In genomic region chr12:71047473-71048078, GRCm38 (mm10) we compare ENCODE assay signal across 8 mouse cellular contexts. TPM values are rescaled to one million over a fixed set of nuclear protein-coding genes. Genes with fewer than 3 reads are reported as not detected.
DNase-seq lines count a peak whose midpoint lies in the region; ATAC-seq and TF ChIP-seq lines count a peak whose summit lies in the region.

No protein-coding gene starts in this region.

- TF ChIP-seq EP300 in MEL (IDR thresholded peaks at IDR 0.05; ENCODE audit: low read depth in 1 of 2, low read length in 2 of 2) = no peak
- TF ChIP-seq EP300 in liver, postnatal 0 days (IDR thresholded peaks at IDR 0.05; ENCODE audit: low read depth) = no peak

- H3K79me2 ChIP-seq in MEL (ENCODE audit: control insufficient read depth, insufficient read depth, low read length, poor library complexity) = no peaks in the 10 kb centered on the region

- TF ChIP-seq POLR2A in kidney, adult 2 months (IDR thresholded peaks at IDR 0.05; ENCODE audit: low read depth, low read length) = no peak
- no peak for TF ChIP-seq POLR2A in MEL (IDR thresholded peaks at IDR 0.05; ENCODE audit: control insufficient read depth in 1 of 2, insufficient read depth in 1 of 2, low read depth in 1 of 2, low read length in 2 of 2, poor library complexity in 1 of 2)

- H3K27ac ChIP-seq in kidney, adult 2 months (ENCODE audit: insufficient read depth, low read depth, low read length) = 0 out of 2 replicates have a peak overlapping the region, but pooled peaks have one; percentile 29
- H3K27ac ChIP-seq in MEL (ENCODE audit: control insufficient read depth, low read depth, low read length) = peak overlapping the region; percentile 42
- H3K27ac ChIP-seq in forebrain, embryonic 13.5 days = peak overlapping the region; percentile 97
- peak overlapping the region; percentile 48; the same call in 1 of the 2 replicates for H3K27ac ChIP-seq in liver, postnatal 0 days (ENCODE audit: low read depth)

- TF ChIP-seq RAD21 in MEL (IDR thresholded peaks at IDR 0.05; ENCODE audit: low read depth, low read length) = no peak

- peak; percentile 66 for ATAC-seq in forebrain, embryonic 13.5 days
- no peak for ATAC-seq in liver, postnatal 0 days

- peak overlapping the region; percentile 35; the same call in 1 of the 2 replicates for H3K4me3 ChIP-seq in kidney, adult 2 months (ENCODE audit: insufficient read depth, low read depth, low read length)
- H3K4me3 ChIP-seq in MEL (ENCODE audit: control insufficient read depth in 1 of 2, insufficient read depth in 1 of 2, low read depth in 2 of 2, low read length in 2 of 2) = peak overlapping the region; percentile 28 to 50
- peak overlapping the region; percentile 38 for H3K4me3 ChIP-seq in forebrain, embryonic 13.5 days
- no peak overlapping the region for H3K4me3 ChIP-seq in liver, postnatal 0 days (ENCODE audit: low read depth, low read length)

- peaks cover 14% of the 10 kb centered on the region; the same call in 1 of the 2 replicates for H3K4me1 ChIP-seq in kidney, adult 2 months (ENCODE audit: control insufficient read depth, insufficient read depth, low read length)
- H3K4me1 ChIP-seq in MEL (ENCODE audit: control insufficient read depth in 1 of 2, insufficient read depth in 2 of 2, low read length in 2 of 2) = peaks cover 5 to 8% of the 10 kb centered on the region in 2 experiments; a peak in 3 of 4 replicates
- H3K4me1 ChIP-seq in forebrain, embryonic 13.5 days = peaks cover 30% of the 10 kb centered on the region
- peaks cover 5% of the 10 kb centered on the region for H3K4me1 ChIP-seq in liver, postnatal 0 days (ENCODE audit: insufficient read depth)

- no peak for TF ChIP-seq CTCF in kidney, adult 2 months (conservative IDR thresholded peaks at IDR 0.05; ENCODE audit: insufficient read depth, insufficient read length, low read depth, low read length)
- TF ChIP-seq CTCF in MEL (IDR thresholded peaks at IDR 0.05 in 2 of 3, conservative IDR thresholded peaks at IDR 0.05 in 1 of 3; ENCODE audit: control insufficient read depth in 1 of 3, insufficient read depth in 1 of 3, low read depth in 2 of 3, low read length in 3 of 3, poor library complexity in 1 of 3, severe bottlenecking in 1 of 3) = no peak
- no peak for TF ChIP-seq CTCF in liver, postnatal 0 days (IDR thresholded peaks at IDR 0.05; ENCODE audit: low read depth)

- peaks cover 5% of the 10 kb centered on the region for H3K36me3 ChIP-seq in kidney, adult 2 months (ENCODE audit: control insufficient read depth, insufficient read depth, low read length)
- H3K36me3 ChIP-seq in MEL (ENCODE audit: control insufficient read depth in 1 of 2, insufficient read depth in 2 of 2, low read length in 2 of 2) = peaks cover 0 to 8% of the 10 kb centered on the region in 2 experiments
- H3K36me3 ChIP-seq in forebrain, embryonic 13.5 days (ENCODE audit: poor library complexity, severe bottlenecking) = peaks cover 19% of the 10 kb centered on the region
- H3K36me3 ChIP-seq in liver, postnatal 0 days (replicated peaks; ENCODE audit: insufficient read depth, low read length) = peaks cover 26% of the 10 kb centered on the region

- no peaks in the 10 kb centered on the region for H3K9me3 ChIP-seq in MEL (replicated peaks; ENCODE audit: insufficient read depth, low read length)
- no peaks in the 10 kb centered on the region for H3K9me3 ChIP-seq in forebrain, embryonic 13.5 days (replicated peaks)
- no peaks in the 10 kb centered on the region for H3K9me3 ChIP-seq in liver, postnatal 0 days (ENCODE audit: low read length)

- 52% methylated on average over 8 of the region's 8 CpGs for WGBS in kidney, adult 2 months
- WGBS in forebrain, embryonic 13.5 days = 31% methylated on average over 8 of the region's 8 CpGs
- 56% methylated on average over 8 of the region's 8 CpGs for WGBS in liver, postnatal 0 days (ENCODE audit: insufficient replicate concordance)

- DNase-seq in kidney, adult 2 months = no peak
- no peak for DNase-seq in kidney, postnatal 36 days
- no peak for DNase-seq in MEL (ENCODE audit: low read depth, low spot score)
- no peak for DNase-seq in liver, postnatal 0 days
- no peak for DNase-seq in ovary, adult 18-20 months (ENCODE audit: low spot score)
- no peak for DNase-seq in layer of hippocampus, adult 9-10 months (ENCODE audit: low spot score)
- DNase-seq in gastrocnemius, adult 8-10 months (ENCODE audit: low spot score in 2 of 2) = no peak

- no peaks in the 10 kb centered on the region for H3K27me3 ChIP-seq in kidney, adult 2 months (replicated peaks; ENCODE audit: control insufficient read depth, insufficient read depth, low read length)
- no peaks in the 10 kb centered on the region for H3K27me3 ChIP-seq in MEL (ENCODE audit: control insufficient read depth in 1 of 2, insufficient read depth in 2 of 2, low read length in 2 of 2)
- no peaks in the 10 kb centered on the region for H3K27me3 ChIP-seq in forebrain, embryonic 13.5 days
- H3K27me3 ChIP-seq in liver, postnatal 0 days (ENCODE audit: insufficient read depth, low read length) = no peaks in the 10 kb centered on the region

- H3K4me2 ChIP-seq in forebrain, embryonic 13.5 days = peak overlapping the region; percentile 57
- H3K4me2 ChIP-seq in liver, postnatal 0 days (ENCODE audit: low read depth, low read length) = peak overlapping the region; percentile 38

- peak overlapping the region; percentile 32 for H3K9ac ChIP-seq in MEL (ENCODE audit: control insufficient read depth, low read depth, low read length, poor library complexity, severe bottlenecking)
- peak overlapping the region; percentile 58 for H3K9ac ChIP-seq in forebrain, embryonic 13.5 days
- H3K9ac ChIP-seq in liver, postnatal 0 days (replicated peaks) = no peak overlapping the region

TF ChIP-seq in MEL, 35 proteins besides CTCF, POLR2A, EP300 and RAD21:
- no peak for TF ChIP-seq MAX (IDR thresholded peaks at IDR 0.05; ENCODE audit: low read length)
- no peak for TF ChIP-seq USF1 (IDR thresholded peaks at IDR 0.05; ENCODE audit: low read depth, low read length)
- TF ChIP-seq RCOR1 (IDR thresholded peaks at IDR 0.05; ENCODE audit: low read depth, low read length) = no peak
- no peak for TF ChIP-seq MAFK (IDR thresholded peaks at IDR 0.05; ENCODE audit: borderline replicate concordance, low read depth, low read length)
- no peak for TF ChIP-seq POLR2AphosphoS2 (IDR thresholded peaks at IDR 0.05; ENCODE audit: low read length)
- TF ChIP-seq ETS1 (IDR thresholded peaks at IDR 0.05; ENCODE audit: low read depth, low read length) = no peak
- no peak for TF ChIP-seq ZKSCAN1 (IDR thresholded peaks at IDR 0.05; ENCODE audit: low read depth, low read length)
- no peak for TF ChIP-seq SMC3 (IDR thresholded peaks at IDR 0.05; ENCODE audit: low read depth, low read length)
- TF ChIP-seq CHD2 (IDR thresholded peaks at IDR 0.05; ENCODE audit: low read length) = no peak
- TF ChIP-seq GATA1 (IDR thresholded peaks at IDR 0.05; ENCODE audit: low read depth, low read length) = no peak
- no peak for TF ChIP-seq SIN3A (IDR thresholded peaks at IDR 0.05; ENCODE audit: low read length)
- no peak for TF ChIP-seq CHD1 (IDR thresholded peaks at IDR 0.05; ENCODE audit: low read depth, low read length)
- no peak for TF ChIP-seq NRF1 (IDR thresholded peaks at IDR 0.05; ENCODE audit: insufficient read depth, low read depth, low read length, poor library complexity, severe bottlenecking)
- no peak for TF ChIP-seq USF2 (IDR thresholded peaks at IDR 0.05; ENCODE audit: borderline replicate concordance in 1 of 2, insufficient read depth in 1 of 2, low read depth in 1 of 2, low read length in 2 of 2)
- TF ChIP-seq ZC3H11A (IDR thresholded peaks at IDR 0.05; ENCODE audit: low read depth, low read length) = no peak
- no peak for TF ChIP-seq JUND (IDR thresholded peaks at IDR 0.05; ENCODE audit: low read depth, low read length)
- no peak for TF ChIP-seq MXI1 (IDR thresholded peaks at IDR 0.05; ENCODE audit: low read depth, low read length)
- no peak for TF ChIP-seq ZNF384 (IDR thresholded peaks at IDR 0.05; ENCODE audit: low read depth, low read length)
- no peak for TF ChIP-seq KAT2A (conservative IDR thresholded peaks at IDR 0.05; ENCODE audit: low read depth, low read length)

RNA-seq across cellular contexts. Expression of gene Arid4a, which starts 31.8 kb away (rescaled TPM):
- 3.0 and 3.6 TPM in 2 replicates for polyA plus RNA-seq in kidney, adult 2 months (2012; rRNA removed)
- 6.7 and 7.2 TPM in 2 replicates for total RNA-seq in MEL (2012; rRNA removed)
- polyA plus RNA-seq in MEL (2012; ENCODE audit: insufficient read depth in 1 of 2, insufficient read length in 2 of 2, low read depth in 1 of 2, low replicate concordance in 2 of 2, missing spikeins in 1 of 2) = 10 to 100 TPM in 1 of 2 experiments, not detected in 1; 13.0 TPM
- 51.1 and 52.0 TPM in 2 replicates for polyA plus RNA-seq in forebrain, embryonic 13.5 days (2015; fragmentation: Nextera tagmentation; extraction: Ambion mirVana)
- 19.3 and 20.6 TPM in 2 replicates for polyA plus RNA-seq in liver, postnatal 0 days (2015; fragmentation: Nextera tagmentation; extraction: Ambion mirVana)
- total RNA-seq in gastrocnemius, adult 8-10 months (2022) = 1 to 10 TPM; 6.7 to 8.4 (median 7.3) TPM

Comparison
In these comparisons a context has a peak if more than half of its experiments do, and no peak if none do; other contexts are left out.
1. H3K27ac ChIP-seq: peak in every context shown above with its lines; median percentile 97 in forebrain, embryonic 13.5 days; 48 in liver, postnatal 0 days; 42 in MEL; 29 in kidney, adult 2 months.